Mouse (Mus musculus) lung, postnatal 36 days (tissue): ENCODE measurements around the gene Zbtb7b.

Experiments used
- DNase-seq: peaks from one replicate; pipeline ENCODE4 v3.0.0; 2022; ENCODE audit warnings: mixed read lengths

The Zbtb7b gene

DNA sequence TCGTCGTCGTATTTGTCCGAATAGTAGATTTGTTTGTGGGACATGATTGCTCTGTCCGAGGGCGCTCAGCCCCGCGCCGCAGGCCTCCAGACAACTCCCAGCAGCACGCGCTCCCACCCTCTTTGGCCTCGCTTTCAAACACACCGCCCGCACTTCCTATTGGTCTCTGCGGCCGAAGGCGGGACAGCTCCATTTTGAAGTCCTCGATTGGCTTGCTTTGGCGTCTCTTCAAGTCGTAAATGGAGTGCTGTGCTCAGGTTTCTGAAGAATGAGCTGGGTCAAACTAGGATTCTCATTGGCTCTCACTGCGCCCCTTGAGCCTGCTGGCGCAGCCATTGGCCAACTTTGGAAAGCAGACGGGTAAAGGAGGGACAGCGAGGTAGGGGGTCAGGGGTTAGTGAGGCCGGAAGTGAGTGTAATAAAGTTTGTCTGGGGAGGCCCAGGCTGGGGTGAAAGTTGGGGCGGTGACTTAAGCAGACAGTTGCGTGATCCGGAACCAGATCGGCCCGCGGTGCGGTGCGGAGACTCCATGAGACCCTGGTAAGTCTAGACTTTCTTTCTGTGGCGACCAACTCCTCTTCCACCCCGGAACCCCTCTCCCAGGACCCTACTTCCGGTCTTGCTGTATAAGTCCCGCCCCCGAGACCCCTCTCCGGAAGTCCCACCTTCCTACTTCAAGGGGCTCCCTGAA is 23.7 kb upstream of the Zbtb7b start, which contains the start of the genes Cks1b and Shc1:
Cks1b (minus strand) TSS at position 214 of the 691 bp plus-strand sequence.
Shc1 (plus strand) TSS at position 274 of the 691 bp plus-strand sequence.
- peak; percentile 99 for DNase-seq

DNA sequence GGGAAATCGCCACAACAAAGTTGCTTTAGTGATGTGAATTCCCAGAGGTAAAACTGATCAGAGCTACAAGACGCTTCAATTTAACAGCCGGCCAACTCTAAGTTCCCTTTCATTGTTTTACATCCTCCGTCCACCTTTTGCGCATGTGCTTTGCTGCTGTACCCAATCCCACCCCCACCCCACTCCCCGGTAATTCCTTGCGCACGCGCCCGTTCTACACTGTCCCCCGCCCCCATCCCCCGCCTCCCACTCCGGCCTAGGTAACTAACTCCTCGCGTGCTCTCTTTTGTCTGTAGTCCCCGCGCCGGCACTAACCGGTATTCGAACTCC is 23.2 kb upstream of the Zbtb7b start:
- DNase-seq = no peak

DNA sequence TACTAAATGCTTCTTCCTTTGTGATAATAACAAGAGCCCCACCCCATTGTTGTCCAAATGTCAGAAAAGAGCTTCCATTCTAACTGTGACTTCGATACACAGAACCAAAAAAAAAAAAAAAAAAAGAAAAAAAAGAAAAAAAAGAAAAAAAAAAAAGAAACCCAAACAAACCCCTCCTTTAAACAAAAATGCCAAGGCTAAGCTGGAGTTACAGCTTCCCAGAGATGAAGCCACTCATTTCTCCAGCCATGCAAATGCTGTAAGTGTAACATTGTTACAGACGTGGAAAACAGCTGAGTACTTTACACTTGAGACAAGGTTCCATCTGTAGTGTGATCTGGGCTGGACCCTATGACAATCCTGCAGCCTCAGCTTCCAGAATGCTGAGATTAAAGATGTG is 22.6 kb upstream of the Zbtb7b start:
- DNase-seq = no peak

DNA sequence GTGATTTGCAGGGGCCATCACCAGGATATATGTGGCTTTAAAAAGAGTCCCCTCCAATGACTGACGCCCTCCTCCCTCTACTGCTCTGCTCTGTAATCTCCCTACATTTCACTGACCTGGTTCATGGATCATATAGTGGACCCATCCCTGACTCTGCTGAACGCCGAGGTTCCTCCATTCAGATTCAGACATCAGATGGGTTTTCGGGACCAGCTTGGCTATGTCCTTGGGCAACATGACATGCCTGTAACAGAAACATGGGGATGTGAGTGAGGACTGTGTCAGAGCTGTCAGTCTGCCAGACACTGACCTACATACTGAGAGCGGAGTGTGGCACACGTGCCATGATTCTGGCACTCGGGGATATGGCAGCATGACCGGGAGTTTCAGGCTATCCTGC is 21.6 kb upstream of the Zbtb7b start:
- DNase-seq = no peak

DNA sequence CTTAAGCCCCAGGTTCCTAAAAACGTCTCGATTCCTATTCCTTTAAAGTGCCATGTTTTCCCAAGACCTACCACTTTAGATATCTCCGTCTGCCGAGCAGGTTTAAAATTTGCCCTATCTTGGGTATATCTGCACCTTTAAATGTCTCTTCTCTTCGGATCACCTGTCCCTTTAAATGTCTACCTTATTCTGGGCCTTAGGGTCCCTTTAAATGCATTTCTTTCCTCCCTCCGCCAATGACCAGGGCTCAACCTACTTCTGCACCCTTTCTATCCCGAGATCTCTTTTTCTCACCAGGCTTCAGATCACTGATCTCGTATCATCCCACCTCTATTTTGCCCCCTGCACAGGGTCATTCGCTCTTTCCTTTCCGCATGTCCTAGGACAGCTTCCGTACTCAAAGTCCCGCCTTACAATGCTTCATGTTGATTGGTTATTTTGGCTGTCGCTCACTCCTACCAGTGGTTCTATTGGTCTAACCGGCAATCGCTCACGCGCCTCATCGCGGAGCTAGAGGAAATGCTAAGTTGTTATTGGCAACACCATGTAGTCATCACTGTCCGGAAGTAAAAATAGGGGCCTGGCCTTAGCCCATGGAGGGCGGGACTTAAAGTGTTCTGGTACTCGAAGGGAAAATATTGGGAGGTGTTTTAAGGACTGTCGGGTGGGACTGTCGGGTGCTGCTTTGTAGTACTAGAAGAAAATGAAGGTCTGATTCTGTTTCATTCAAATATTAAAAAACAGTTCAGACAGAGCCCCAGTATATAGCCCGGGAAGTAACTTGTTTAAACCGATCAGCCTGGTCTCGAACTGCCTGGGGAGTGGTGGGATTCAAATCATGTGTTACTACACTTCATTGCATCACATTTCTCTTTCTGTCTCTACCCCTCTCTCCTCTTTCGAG is 17.2 kb upstream of the Zbtb7b start, which contains the start of gene Flad1:
Flad1 (minus strand) TSS at position 381 of the 904 bp plus-strand sequence.
- peak; percentile 100 for DNase-seq

DNA sequence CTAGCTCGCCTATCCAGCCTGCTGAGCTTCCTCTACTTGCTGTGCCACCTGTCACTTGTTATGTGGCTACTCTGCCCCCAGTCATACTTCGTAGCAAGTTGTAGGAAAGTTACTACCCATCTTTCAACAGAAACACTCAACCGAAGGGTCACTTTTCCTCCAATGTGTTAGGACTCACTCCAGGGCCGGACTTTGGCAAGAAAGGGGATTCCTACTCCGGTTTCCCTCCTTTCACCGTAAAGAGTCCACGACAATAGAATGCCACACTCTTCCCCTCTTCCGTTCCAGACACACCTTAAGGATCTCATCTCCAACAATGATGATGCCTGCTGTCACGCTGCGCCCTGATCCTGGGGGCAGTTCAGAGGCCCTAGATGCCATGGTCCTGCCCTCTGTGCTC is 16.3 kb upstream of the Zbtb7b start:
- DNase-seq = no peak

DNA sequence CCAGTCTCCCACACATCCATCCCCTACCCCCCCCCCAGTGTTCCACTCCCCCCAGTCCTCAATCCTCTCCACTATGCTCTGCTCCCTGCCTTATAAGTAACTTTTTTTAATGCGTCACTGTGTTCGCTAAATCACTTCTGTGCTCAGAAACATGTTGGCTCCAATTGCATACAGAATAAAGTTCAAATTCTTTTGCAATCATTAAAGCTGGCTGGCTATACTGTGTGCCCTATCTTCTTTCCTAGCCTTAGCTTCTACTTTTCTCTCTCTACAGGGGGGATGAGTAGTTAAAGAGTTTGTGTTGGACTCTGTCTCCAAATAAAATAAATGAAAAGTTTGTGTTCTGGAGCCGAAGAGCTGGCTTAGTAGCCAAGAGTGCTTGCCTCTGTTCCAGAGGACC is 15.1 kb upstream of the Zbtb7b start:
- DNase-seq = no peak

DNA sequence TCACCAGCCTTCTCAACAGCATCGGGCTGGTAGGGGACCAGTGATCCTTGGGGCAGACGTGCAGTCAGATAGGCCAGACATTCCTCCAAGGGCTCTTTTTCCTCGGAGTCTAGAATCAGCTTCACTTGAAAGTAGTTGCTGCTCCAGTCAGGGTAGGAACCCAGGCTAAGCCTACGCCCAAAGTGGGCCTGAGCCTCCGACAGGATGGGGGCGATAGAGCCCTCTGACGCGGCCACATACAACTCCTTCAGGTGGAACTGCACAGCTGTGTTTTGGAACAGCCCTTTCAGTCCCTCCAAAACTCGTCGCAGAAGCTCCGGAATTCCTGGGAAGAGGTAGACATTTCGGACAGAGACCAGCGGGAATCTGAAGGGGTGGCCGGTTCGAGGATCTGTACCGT is 13.9 kb upstream of the Zbtb7b start:
- DNase-seq = no peak

DNA sequence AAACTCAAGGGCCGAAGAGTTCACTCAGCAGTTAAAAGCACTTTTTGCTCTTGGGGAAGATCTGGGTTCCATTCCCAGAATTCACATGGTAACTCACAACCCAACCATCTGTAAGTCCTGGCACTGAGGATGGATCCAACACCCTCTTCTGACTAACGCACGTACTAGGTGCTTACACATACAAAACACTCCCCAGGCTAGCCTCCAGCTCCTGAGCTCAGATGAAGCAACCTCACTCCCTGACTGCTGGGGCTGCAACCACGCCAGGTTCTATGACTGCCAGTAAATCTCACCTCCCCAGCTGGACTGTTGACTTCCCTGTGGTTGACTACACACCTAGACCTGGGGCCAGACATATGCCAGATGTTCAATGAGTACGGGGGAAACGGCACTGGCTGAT is 12.3 kb upstream of the Zbtb7b start:
- DNase-seq = no peak

DNA sequence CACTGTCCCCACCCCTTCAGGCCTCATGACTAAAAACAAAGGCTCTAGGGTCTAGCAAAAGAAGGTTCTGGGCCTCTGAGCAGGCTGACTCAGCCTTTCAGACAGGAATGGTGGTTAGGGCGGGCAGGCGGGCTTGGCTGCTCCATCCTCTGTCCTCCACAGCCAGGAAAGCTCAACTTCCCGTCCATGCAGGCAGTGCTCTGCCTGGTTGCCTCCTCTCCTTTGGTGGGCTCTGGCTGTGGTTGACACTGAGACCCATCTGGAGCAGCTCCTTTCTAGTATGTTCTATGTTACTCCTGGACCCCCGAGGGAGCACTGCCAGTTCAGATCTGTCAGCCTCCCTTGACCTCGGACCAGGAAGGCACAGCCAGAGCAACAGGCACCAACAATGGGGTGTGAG is 8.1 kb upstream of the Zbtb7b start, which contains the start of gene Lenep:
Lenep (minus strand) TSS at position 101 of the 400 bp plus-strand sequence.
- no peak for DNase-seq

DNA sequence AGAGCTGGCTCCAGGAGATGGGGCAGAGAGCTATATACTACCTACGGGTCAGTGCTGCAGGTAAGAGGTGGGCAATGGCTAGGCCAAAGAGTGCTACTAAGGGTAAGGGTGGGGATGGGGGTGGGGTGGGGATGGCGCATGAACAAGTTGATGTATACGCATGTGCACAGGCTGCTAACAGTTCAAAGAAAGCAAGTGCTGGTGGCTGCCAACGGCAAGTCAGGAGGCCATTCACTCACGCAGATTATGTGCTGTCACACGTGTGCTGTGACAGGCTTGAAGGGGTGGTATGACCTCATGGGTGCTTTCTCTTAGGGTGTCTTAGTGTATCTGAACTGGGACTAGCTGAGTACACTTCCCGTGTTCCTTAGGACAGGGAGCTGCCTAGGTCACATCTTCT is 6.8 kb upstream of the Zbtb7b start:
- DNase-seq = no peak

DNA sequence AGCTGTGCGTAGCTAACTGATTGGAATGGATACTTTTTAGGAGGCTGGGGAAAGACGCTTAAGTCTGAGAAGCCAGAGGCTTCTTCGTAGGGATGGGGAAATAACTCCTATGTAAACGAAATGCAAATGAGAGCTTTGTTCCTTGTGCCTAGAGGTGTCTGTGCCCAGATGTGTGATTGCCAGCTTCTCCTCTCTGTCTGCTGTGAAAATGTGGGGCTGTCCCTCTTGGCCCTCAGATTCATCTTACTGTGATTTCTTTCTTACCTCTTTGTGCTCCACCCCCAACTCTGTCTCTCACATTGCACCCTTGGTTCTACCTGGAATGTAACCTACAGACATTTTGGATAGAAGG is 2.1 kb upstream of the Zbtb7b start:
- DNase-seq = no peak

DNA sequence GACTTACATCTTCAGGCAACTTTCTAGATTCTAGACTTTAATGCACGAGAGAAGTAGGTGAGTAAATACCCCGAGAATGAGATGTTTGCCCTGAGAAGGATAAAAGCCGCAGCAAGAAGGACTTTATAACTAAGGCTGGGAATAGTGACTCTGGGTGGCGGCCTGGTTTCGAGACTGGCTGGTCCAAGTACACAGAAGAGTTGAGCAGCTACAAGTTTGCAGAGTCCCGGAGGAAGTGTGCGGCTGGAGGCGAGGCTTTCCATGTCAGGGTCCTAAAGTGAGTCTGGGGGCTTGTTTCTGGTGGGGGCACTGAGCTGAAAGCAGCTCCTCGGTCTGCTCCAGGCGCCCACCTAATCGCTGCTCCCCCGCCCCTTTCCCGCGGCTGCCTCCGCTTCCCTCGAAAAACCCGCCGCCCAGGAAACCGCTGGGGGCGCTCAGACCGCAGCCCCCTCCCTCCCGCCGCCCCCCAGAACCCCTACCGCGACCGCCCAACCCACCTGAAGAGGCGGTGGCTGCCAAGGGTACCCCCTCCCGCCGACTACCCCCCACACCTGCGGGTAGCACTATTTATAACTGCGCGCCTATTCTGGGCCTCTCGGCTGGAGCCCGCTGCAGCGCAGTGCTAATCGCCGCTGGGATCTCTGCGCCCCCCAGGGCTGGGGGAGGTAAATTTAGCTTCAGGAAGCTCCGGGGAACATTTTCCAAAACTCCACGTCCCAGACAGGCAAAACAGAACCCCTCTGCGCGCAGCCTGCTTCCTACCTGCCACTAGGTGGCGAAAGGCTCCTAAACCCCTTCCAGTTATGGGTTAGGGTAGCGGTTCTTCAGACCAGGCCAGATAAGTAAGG is 1.5 kb upstream of the Zbtb7b start:
- DNase-seq = peak; percentile 86

DNA sequence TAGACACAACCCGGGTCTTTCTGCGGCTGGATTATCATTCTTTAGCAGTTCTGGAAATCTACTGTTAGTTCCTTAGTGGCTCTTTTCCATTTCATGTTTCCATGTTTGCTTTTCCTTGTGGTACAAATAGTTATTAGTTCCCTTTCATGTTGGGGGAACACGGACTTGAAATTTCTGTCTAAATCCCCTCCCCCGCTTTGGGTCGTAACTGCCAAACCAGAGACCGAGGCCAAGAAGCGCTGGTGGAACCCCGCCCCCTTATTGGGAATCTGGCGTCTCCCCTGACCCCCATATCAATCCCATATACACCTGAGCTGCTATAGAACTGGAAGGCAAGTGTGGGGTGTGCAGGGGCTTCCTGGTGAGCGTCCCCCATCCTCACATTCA is 836 bp upstream of the Zbtb7b start:
- no peak for DNase-seq

DNA sequence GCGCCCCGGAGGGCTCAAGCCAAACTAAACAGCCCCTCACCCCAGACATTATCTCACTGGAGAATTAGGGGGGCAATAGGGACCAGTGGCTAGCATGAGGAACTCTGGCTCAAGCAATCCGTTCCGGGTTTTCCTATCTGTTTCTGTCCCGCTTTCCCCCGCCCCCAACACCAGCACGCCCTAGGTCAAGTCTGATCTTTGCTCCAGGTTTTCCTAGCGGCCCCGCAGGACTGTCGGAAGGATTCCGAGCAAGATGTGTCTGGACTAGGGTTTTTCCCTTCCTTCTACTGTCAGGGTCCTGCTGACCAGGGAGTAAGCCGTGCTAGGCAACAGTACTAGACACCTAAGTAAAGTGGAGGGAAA is 299 bp upstream of the Zbtb7b start:
- DNase-seq = peak; percentile 93

DNA sequence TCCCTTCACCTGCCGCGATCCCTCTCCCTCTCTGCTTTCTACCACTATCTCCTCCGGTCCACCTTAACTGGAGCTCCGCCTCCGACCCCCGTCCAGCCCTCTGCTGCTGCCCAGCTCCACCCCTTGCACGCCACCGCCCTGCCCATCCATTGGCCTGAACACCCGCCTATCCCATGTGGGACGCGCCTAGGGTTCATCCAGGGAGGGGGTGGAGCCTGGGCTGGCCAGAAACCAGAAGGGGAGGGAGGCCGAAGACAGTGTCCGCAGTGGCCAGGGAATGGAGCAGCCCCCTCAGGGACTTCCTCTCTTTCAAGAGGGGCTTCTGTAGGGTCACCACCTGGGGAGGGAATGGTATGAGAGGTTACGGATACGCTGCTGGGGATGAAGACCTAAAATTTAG is 971 bp downstream of the Zbtb7b start:
- peak; percentile 99 for DNase-seq

DNA sequence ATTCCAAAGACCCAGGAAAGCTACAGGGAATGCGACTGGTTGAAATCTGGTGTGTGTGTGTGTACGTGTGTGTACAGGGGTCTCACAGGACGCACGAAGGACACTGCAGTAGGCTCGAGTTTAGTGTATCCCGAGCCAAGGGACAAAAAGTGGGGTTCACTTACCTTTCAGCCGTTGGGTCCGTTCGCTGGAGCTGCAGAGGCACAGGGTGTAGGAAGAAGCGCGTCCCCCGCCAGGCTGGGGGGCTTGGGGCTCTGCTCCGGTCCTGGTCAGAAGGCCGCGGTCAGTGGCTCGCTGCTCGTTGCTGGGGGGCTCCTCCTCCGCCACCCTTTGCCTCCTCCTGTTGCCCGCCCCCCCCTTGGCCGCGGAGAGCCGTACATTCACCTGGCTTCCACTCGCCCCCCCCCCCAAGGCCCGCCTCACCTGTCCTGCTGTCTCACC is 1.7 kb downstream of the Zbtb7b start:
- DNase-seq = peak; percentile 64

DNA sequence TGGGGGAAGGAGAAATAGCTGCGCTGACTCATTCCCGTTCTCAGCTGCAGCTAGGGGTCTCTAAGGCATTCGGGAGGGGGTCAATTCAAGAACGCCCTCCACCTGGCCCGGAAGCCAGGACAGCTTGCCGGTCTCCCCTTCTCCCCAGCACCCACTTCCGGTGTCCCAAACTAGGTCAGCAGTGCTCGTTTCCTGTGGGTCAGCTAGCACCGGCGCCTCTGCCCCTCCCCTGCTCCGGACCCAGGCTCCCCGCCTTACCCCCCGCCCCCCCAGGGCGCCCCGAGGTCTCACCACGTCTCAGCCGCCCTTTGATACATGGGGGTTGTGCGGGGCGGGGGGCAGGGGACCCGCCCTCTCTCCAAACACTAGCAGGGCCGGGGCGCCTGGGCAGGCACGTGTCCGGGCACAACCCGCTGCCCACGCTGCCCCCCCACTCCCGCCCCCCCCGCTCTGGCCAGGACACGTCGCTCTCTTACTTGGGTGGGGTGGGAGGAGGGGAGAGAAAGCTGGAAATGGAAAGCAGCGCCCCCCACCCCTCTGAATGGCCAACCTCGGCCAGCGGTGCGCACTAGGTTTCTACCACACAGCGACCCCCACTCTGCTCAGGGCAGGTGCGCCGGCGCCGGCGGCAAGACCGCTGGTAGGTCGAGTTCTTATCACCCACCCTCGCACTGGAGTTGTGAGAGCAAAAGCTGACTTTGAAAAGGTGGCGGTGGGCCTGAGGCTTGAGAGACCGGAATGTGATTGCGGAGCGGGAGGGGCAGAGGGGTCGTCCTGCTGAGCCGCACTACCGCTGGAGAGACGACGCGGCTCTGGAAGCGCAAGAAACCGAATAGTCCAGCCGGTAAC is 2.7 kb downstream of the Zbtb7b start:
- peak; percentile 72 for DNase-seq

DNA sequence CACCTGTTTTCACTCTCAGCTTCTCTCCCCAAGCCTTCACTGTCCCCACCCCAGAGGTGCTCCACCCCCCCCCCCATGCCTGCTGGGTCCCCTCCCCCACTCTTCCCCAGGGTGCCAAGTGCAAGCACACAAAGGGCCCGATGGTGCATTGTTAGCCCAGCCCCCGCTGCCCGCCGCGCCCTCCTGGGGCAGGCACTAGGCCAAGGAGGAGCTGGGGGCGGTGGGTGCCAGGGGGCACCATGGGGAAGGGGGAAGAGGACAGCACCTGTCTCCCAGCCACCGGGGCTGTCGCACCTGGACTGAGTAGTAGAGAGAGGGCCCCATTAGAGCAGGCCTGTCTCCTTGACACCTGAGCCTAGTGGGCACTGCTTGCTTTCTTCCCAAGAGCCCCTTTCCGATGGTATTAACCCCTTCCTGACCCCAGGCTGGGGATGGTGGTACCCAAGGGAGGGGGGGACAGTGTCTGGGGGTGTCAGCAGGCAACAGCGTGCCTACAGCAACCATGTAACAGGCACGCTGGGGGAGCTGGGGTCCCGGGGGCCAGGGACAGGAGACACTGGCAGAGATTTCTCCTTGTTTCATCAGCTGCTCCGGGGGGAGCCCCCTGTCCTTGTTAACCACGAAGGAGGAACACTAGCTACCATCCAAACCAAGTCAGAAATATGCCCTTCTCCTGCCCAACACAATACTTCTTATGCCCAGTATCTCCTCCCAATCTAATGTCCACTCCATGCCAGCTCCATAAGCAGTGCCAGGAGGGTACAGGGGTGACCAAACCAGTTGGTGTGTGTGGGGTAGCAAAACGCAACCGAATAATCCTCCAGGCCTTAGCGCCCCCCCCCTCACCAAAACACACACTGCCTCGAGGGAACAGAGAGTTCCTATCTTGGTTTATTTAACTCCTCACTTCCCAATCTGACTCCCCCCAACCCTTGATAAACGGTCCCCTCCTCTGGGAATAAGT is 3.6 kb downstream of the Zbtb7b start:
- DNase-seq = no peak

DNA sequence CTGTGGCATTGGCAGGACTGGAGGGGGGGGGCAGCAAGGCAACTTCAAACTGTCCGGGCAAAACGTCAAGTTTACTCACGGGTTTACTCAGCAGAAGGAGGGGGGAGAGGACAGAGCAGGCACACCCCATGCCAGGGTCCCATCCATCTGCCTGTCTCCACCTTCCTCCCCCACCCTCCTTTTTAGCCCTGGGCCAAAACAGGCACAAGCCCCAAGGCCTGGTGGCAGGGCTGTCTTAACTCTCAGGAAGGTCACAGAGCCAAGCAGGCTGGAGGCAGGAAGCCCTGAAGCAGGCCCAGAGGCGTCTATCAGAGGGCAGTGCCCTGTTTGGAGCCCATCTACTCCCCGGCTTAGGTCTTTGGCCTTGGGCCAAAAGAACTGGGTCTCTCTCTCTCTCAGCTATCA is 4.5 kb downstream of the Zbtb7b start:
- peak; percentile 51 for DNase-seq
